In genomic region chr11:22286371-22286872, GRCm38 (mm10) we compare ENCODE assay signal across 8 mouse cellular contexts. TPM values are rescaled to one million over a fixed set of nuclear protein-coding genes. Genes with fewer than 3 reads are reported as not detected.
DNase-seq lines count a peak whose midpoint lies in the region; ATAC-seq and TF ChIP-seq lines count a peak whose summit lies in the region.

No protein-coding gene starts in this region.

- H3K27ac ChIP-seq in intestine, embryonic 15.5 days: peak overlapping the region; percentile 83
- peak overlapping the region; percentile 61 for H3K27ac ChIP-seq in liver, adult 2 months (replicated peaks; ENCODE audit: insufficient read depth, low read depth, low read length)
- H3K27ac ChIP-seq in midbrain, embryonic 16.5 days (ENCODE audit: low read length): peak overlapping the region; percentile 95

- WGBS in intestine, embryonic 15.5 days: 0% methylated on average over 39 of the region's 39 CpGs
- under 1% methylated on average over 37 of the region's 39 CpGs for WGBS in liver, adult 2 months
- WGBS in midbrain, embryonic 16.5 days: 0% methylated on average over 38 of the region's 39 CpGs

- H3K9me3 ChIP-seq in intestine, embryonic 15.5 days: no peaks in the 10 kb centered on the region
- no peaks in the 10 kb centered on the region for H3K9me3 ChIP-seq in midbrain, embryonic 16.5 days (replicated peaks; ENCODE audit: control insufficient read depth, low read length, poor library complexity, severe bottlenecking)

- peaks cover 21% of the 10 kb centered on the region for H3K79me2 ChIP-seq in liver, adult 2 months (ENCODE audit: control insufficient read depth, insufficient read depth, low read length)

- 0 out of 2 replicates have a peak, but pooled peaks cover 7% of the 10 kb centered on the region for H3K4me1 ChIP-seq in intestine, embryonic 15.5 days (replicated peaks)
- H3K4me1 ChIP-seq in liver, adult 2 months (ENCODE audit: control insufficient read depth, insufficient read depth, low read length): peaks cover 9% of the 10 kb centered on the region
- H3K4me1 ChIP-seq in midbrain, embryonic 16.5 days (ENCODE audit: control insufficient read depth, insufficient read depth, low read length): peaks cover 35% of the 10 kb centered on the region

- no peaks in the 10 kb centered on the region for H3K27me3 ChIP-seq in intestine, embryonic 15.5 days (replicated peaks)
- H3K27me3 ChIP-seq in liver, adult 2 months (ENCODE audit: control insufficient read depth, insufficient read depth, low read length): no peaks in the 10 kb centered on the region
- no peaks in the 10 kb centered on the region for H3K27me3 ChIP-seq in midbrain, embryonic 16.5 days (ENCODE audit: control insufficient read depth, insufficient read depth, low read depth, low read length)

- ATAC-seq in intestine, embryonic 15.5 days: peak; percentile 74
- ATAC-seq in midbrain, embryonic 16.5 days: peak; percentile 84

- no peaks in the 10 kb centered on the region for H3K36me3 ChIP-seq in intestine, embryonic 15.5 days
- no peaks in the 10 kb centered on the region for H3K36me3 ChIP-seq in liver, adult 2 months (ENCODE audit: control insufficient read depth, insufficient read depth, low read length)
- peaks cover 7% of the 10 kb centered on the region; the same call in 1 of the 2 replicates for H3K36me3 ChIP-seq in midbrain, embryonic 16.5 days (ENCODE audit: control insufficient read depth, insufficient read depth, low read length)

- TF ChIP-seq CTCF in liver, adult 2 months (IDR thresholded peaks at IDR 0.05; ENCODE audit: low read depth, low read length): peak; percentile 19; the same call in 1 of the 2 replicates

- peak; percentile 44 to 48 for DNase-seq in urinary bladder, adult 18-20 months (ENCODE audit: low spot score in 2 of 2)
- no peak for DNase-seq in urinary bladder, postnatal 25 days (ENCODE audit: low spot score)
- peak; percentile 81 for DNase-seq in cerebellum, adult 9-11 months
- peak; percentile 17 to 47 for DNase-seq in gastrocnemius, adult 8-10 months (ENCODE audit: low spot score in 2 of 2)
- peak; percentile 63 for DNase-seq in liver, adult 2 months (ENCODE audit: extremely low read depth, low read depth, low spot score)
- DNase-seq in thymus, postnatal 4 days: no peak

- no peak for TF ChIP-seq POLR2A in liver, adult 2 months (IDR thresholded peaks at IDR 0.05; ENCODE audit: extremely low read depth, insufficient read depth, low read length)

- H3K9ac ChIP-seq in intestine, embryonic 15.5 days: peak overlapping the region; percentile 78
- peak overlapping the region; percentile 93 for H3K9ac ChIP-seq in liver, adult 2 months (ENCODE audit: low read depth, low read length)
- peak overlapping the region; percentile 96 for H3K9ac ChIP-seq in midbrain, embryonic 16.5 days (ENCODE audit: low read depth, low read length)

- peak overlapping the region; percentile 80 for H3K4me3 ChIP-seq in intestine, embryonic 15.5 days (replicated peaks)
- H3K4me3 ChIP-seq in liver, adult 2 months (ENCODE audit: insufficient read depth, low read depth, low read length): peak overlapping the region; percentile 93
- H3K4me3 ChIP-seq in midbrain, embryonic 16.5 days (ENCODE audit: low read depth, low read length): peak overlapping the region; percentile 84

- H3K4me2 ChIP-seq in intestine, embryonic 15.5 days (replicated peaks): peak overlapping the region; percentile 87
- H3K4me2 ChIP-seq in midbrain, embryonic 16.5 days (ENCODE audit: low read length): peak overlapping the region; percentile 59

RNA-seq across cellular contexts. Expression of gene Ehbp1, which starts 55.7 kb away (rescaled TPM):
- 10 to 100 TPM; 14.3 to 17.9 (median 15.2) TPM for total RNA-seq in gastrocnemius, adult 8-10 months (2022)
- 8.5 and 8.8 TPM in 2 replicates for polyA plus RNA-seq in intestine, embryonic 15.5 days (2015; fragmentation: Nextera tagmentation; extraction: Ambion mirVana)
- 7.7 and 9.5 TPM in 2 replicates for total RNA-seq in liver, adult 2 months (2014; rRNA removed)
- polyA plus RNA-seq in liver, adult 2 months (2012; rRNA removed): 1.0 and 1.3 TPM in 2 replicates
- polyA plus RNA-seq in midbrain, embryonic 16.5 days (2015; fragmentation: Nextera tagmentation; extraction: Ambion mirVana): 23.3 and 25.9 TPM in 2 replicates

Comparison
In these comparisons a context has a peak if more than half of its experiments do, and no peak if none do; other contexts are left out.
1. DNase-seq: peak in urinary bladder, adult 18-20 months (2 of 2), cerebellum, adult 9-11 months (single experiment), gastrocnemius, adult 8-10 months (2 of 2) and liver, adult 2 months (single experiment); none in urinary bladder, postnatal 25 days (single experiment) and thymus, postnatal 4 days (single experiment).
2. Peak in every context shown above with its lines, with median percentiles within 50 percentile points of each other: H3K27ac ChIP-seq, H3K4me3 ChIP-seq and H3K9ac ChIP-seq.